Mouse (Mus musculus) G1E-ER4 (cell line): ENCODE results near the gene Fkbp4. TPM values are rescaled to one million over a fixed set of nuclear protein-coding genes. Genes with fewer than 3 reads are reported as not detected.

Experiments used
- GATA1 ChIP-seq: IDR thresholded peaks from one replicate; pipeline ENCODE4 v1.8.0; 2012; ENCODE audit warnings: low read length, inconsistent platforms
- polyA plus RNA-seq: library from polyadenylated mRNA; stranded (reverse); fragments of >175 nt; gene quantifications from 2 replicates; pipeline ENCODE4 v1.2.3, GENCODE M21; 2012

Fkbp4 gene
- polyA plus RNA-seq, 1 experiment: 391 TPM

GRCm38 (mm10) chr6:128447063-128447462 is 8.6 kb upstream of the Fkbp4 start:
- no peak for TF ChIP-seq GATA1

- TF ChIP-seq GATA1: no peak
Observed at GRCm38 (mm10) chr6:128445761-128446535, 7.5 kb upstream of the Fkbp4 start.

- TF ChIP-seq GATA1: no peak
Observed at GRCm38 (mm10) chr6:128440238-128440637, 1.8 kb upstream of the Fkbp4 start.

GRCm38 (mm10) chr6:128438871-128439341 is 429 bp upstream of the Fkbp4 start:
- no peak for TF ChIP-seq GATA1

GRCm38 (mm10) chr6:128437731-128438316 is 653 bp downstream of the Fkbp4 start:
- TF ChIP-seq GATA1: no peak

- no peak for TF ChIP-seq GATA1
Observed at GRCm38 (mm10) chr6:128437288-128437687, 1.2 kb downstream of the Fkbp4 start.

- TF ChIP-seq GATA1: no peak
Observed at GRCm38 (mm10) chr6:128436356-128437005, 2.0 kb downstream of the Fkbp4 start.

- TF ChIP-seq GATA1: no peak
Observed at GRCm38 (mm10) chr6:128435474-128435873, 3.0 kb downstream of the Fkbp4 start.

- TF ChIP-seq GATA1: no peak
Observed at GRCm38 (mm10) chr6:128433566-128433965, 4.9 kb downstream of the Fkbp4 start.

- no peak for TF ChIP-seq GATA1
Observed at GRCm38 (mm10) chr6:128432356-128432915, 6.0 kb downstream of the Fkbp4 start.

- TF ChIP-seq GATA1: no peak
Observed at GRCm38 (mm10) chr6:128429826-128430225, 8.7 kb downstream of the Fkbp4 start.

GRCm38 (mm10) chr6:128429300-128429699 is 9.2 kb downstream of the Fkbp4 start:
- no peak for TF ChIP-seq GATA1

- TF ChIP-seq GATA1: no peak
Observed at GRCm38 (mm10) chr6:128427571-128427970, 10.9 kb downstream of the Fkbp4 start.

GRCm38 (mm10) chr6:128425046-128425445 is 13.4 kb downstream of the Fkbp4 start:
- no peak for TF ChIP-seq GATA1

- TF ChIP-seq GATA1: no peak
Observed at GRCm38 (mm10) chr6:128424269-128425019, 14.0 kb downstream of the Fkbp4 start, which contains the start of gene Itfg2. TSS of gene Itfg2 (minus strand) at chr6:128424931.
